In the genomic region with DNA sequence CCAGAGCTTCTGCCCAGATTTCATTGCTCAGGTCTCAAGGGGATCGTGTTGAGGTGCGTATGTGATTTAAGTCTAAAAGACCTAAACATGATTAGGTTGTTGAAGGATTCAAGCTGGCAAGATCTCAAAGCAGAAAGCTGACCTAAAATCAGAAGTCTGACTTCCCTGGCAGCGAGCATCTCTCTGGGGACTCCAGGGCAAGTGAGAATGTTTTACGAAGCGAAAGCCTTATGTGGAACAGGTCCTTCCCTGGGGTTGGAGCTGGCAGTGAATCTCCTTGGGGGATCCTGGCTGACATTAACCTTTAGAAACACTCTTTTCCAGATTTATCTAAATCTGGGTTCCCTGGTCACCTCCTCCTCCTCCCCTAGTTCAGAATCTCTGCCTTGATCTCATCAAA, we compare ENCODE assay signal across 21 mouse cellular contexts.
"Had no signal": no experiment of that assay in that cellular context is flagged by ENCODE, and none has a peak within 500 bp of the region (broad histone marks: within the 10 kb centered on the region; RNA-seq: fewer than 3 reads in every experiment).

No protein-coding gene starts in this region.

- H3K27ac ChIP-seq: gastrocnemius, adult 2 months; hindbrain, embryonic 10.5 days; hindbrain, embryonic 12.5 days; hindbrain, embryonic 14.5 days; intestine, embryonic 15.5 days; limb, embryonic 13.5 days; limb, embryonic 15.5 days; liver, embryonic 14.5 days had no signal

- H3K36me3 ChIP-seq: heart, embryonic 12.5 days; hindbrain, embryonic 10.5 days; hindbrain, embryonic 12.5 days; intestine, embryonic 15.5 days; limb, embryonic 13.5 days; limb, embryonic 15.5 days had no signal

- H3K4me3 ChIP-seq: gastrocnemius, adult 2 months; heart, embryonic 12.5 days; hindbrain, embryonic 10.5 days; hindbrain, embryonic 12.5 days; intestine, embryonic 15.5 days; limb, embryonic 13.5 days; limb, embryonic 15.5 days had no signal

- DNase-seq: gastrocnemius, adult 2 months; gastrocnemius, postnatal 10 days; gastrocnemius, postnatal 25 days; heart, adult 18-20 months; heart, postnatal 10 days; heart, postnatal 4 days; kidney, adult 18-20 months; kidney, adult 8-10 months; kidney, postnatal 14 days; kidney, postnatal 36 days; layer of hippocampus, adult 9-11 months; layer of hippocampus, postnatal 36 days; left cerebral cortex, postnatal 4 days had no signal

- H3K9me3 ChIP-seq: heart, embryonic 12.5 days; hindbrain, embryonic 10.5 days; hindbrain, embryonic 12.5 days; intestine, embryonic 15.5 days; limb, embryonic 13.5 days; limb, embryonic 15.5 days had no signal

- H3K27me3 ChIP-seq: heart, embryonic 12.5 days; intestine, embryonic 15.5 days; limb, embryonic 13.5 days; limb, embryonic 15.5 days had no signal
